Mouse (Mus musculus) megakaryocyte, embryonic 14.5 days (primary cell): ENCODE results near the gene Mgea5.

Source experiments
- FLI1 ChIP-seq: IDR thresholded peaks from 2 replicates; pipeline ENCODE4 v1.6.1; 2012; ENCODE audit warnings: low read length, inconsistent platforms, mixed read lengths
- GATA1 ChIP-seq: IDR thresholded peaks from 3 replicates; pipeline ENCODE4 v1.6.1; 2012; ENCODE audit warnings: mixed read lengths, low read length, inconsistent platforms, borderline replicate concordance

- no peak for TF ChIP-seq FLI1
- no peak for TF ChIP-seq GATA1
Observed at GRCm38 (mm10) chr19:45748206-45748605, 35.4 kb downstream of the Mgea5 start.
